In the genomic region with DNA sequence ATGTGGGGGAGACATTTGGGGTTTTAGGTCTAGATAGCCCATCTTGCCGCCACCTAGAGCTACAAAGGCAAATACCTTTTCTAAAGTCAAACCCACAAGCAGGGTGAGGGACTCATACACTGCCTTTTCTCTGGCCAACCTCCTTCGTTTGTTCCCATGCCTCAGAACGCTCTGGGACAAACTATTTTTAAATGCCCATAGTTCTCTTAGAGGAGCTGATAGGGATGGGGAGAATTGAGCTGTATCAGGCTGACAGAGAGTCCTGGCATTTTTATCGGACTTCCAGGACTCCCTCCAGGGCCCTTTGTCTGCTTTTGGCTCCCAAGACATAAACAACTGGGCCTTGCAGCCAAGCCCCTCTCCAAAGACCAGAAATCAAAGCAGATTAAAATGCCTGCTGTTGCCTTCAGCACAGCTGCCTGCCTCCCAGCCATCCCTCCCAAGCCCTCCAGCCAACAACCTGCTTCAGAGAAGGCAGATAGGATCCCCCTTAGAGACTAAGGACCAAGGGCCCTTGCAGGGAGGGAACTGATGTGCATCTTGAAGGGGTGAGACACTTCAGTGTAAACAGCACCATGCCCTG, we compare ENCODE assay signal across 14 mouse cellular contexts. TPM values are rescaled to one million over a fixed set of nuclear protein-coding genes. Genes with fewer than 3 reads are reported as not detected.
DNase-seq lines count a peak whose midpoint lies in the region; ATAC-seq and TF ChIP-seq lines count a peak whose summit lies in the region.
"Had no signal": no experiment of that assay in that cellular context is flagged by ENCODE, and none has a peak within 500 bp of the region (broad histone marks: within the 10 kb centered on the region; RNA-seq: fewer than 3 reads in every experiment).

No protein-coding gene starts in this region.

- no peak for TF ChIP-seq CTCF in hindbrain, postnatal 0 days (IDR thresholded peaks at IDR 0.05; ENCODE audit: low read depth)

- DNase-seq in hindbrain, postnatal 0 days (ENCODE audit: low spot score) = peak; percentile 25
- no peak for DNase-seq in hindbrain, embryonic 10.5 days (ENCODE audit: low spot score)
- no peak for DNase-seq in midbrain, embryonic 10.5 days (ENCODE audit: low spot score)
- peak; percentile 39 for DNase-seq in midbrain, embryonic 14.5 days
- DNase-seq in adrenal gland, postnatal 4 days (ENCODE audit: low spot score in 2 of 2) = no peak
- no peak for DNase-seq in kidney, postnatal 10 days
- DNase-seq: cerebellum, adult 11 months; liver; right cerebral cortex, postnatal 4 days; thymus, postnatal 14 days had no signal

- H3K4me2 ChIP-seq in hindbrain, postnatal 0 days (ENCODE audit: low read depth, low read length) = no peak overlapping the region
- no peak overlapping the region for H3K4me2 ChIP-seq in midbrain, embryonic 16.5 days (ENCODE audit: low read length)
- peak overlapping the region; percentile 24 for H3K4me2 ChIP-seq in heart, embryonic 11.5 days
- H3K4me2 ChIP-seq in midbrain, embryonic 14.5 days (ENCODE audit: low read length) = no peak overlapping the region
- H3K4me2 ChIP-seq: hindbrain, embryonic 14.5 days had no signal

- H3K36me3 ChIP-seq in hindbrain, postnatal 0 days (ENCODE audit: insufficient read depth, low read length) = peaks cover 4% of the 10 kb centered on the region; the same call in 1 of the 2 replicates
- peaks cover 94% of the 10 kb centered on the region for H3K36me3 ChIP-seq in hindbrain, embryonic 10.5 days
- peaks cover 86% of the 10 kb centered on the region for H3K36me3 ChIP-seq in midbrain, embryonic 10.5 days
- H3K36me3 ChIP-seq in midbrain, embryonic 16.5 days (ENCODE audit: control insufficient read depth, insufficient read depth, low read length) = no peaks in the 10 kb centered on the region
- H3K36me3 ChIP-seq in heart, embryonic 11.5 days (ENCODE audit: control insufficient read depth, insufficient read depth, low read length) = no peaks in the 10 kb centered on the region
- H3K36me3 ChIP-seq in midbrain, embryonic 14.5 days (ENCODE audit: control insufficient read depth, insufficient read depth, low read length) = peaks cover 4% of the 10 kb centered on the region; the same call in 1 of the 2 replicates

- peak; percentile 29; the same call in 1 of the 2 replicates for ATAC-seq in hindbrain, postnatal 0 days
- ATAC-seq in midbrain, embryonic 16.5 days = no peak
- 0 out of 2 replicates have a peak, but pooled peaks have one; percentile 46 for ATAC-seq in heart, embryonic 11.5 days (replicated peaks; ENCODE audit: insufficient number of reproducible peaks, low FRiP score, low TSS enrichment)
- no peak for ATAC-seq in midbrain, embryonic 14.5 days (ENCODE audit: low FRiP score, low TSS enrichment)

- WGBS in hindbrain, postnatal 0 days = 41% methylated on average over 4 of the region's 4 CpGs
- 85% methylated on average over 4 of the region's 4 CpGs for WGBS in hindbrain, embryonic 10.5 days
- 76% methylated on average over 4 of the region's 4 CpGs for WGBS in midbrain, embryonic 10.5 days
- WGBS in midbrain, embryonic 16.5 days = 65% methylated on average over 4 of the region's 4 CpGs
- WGBS in heart, embryonic 11.5 days (ENCODE audit: insufficient replicate concordance) = 35% methylated on average over 4 of the region's 4 CpGs
- 58% methylated on average over 4 of the region's 4 CpGs for WGBS in midbrain, embryonic 14.5 days

- no peak overlapping the region for H3K9ac ChIP-seq in hindbrain, postnatal 0 days (replicated peaks; ENCODE audit: low read length)
- no peak overlapping the region for H3K9ac ChIP-seq in midbrain, embryonic 16.5 days (ENCODE audit: low read depth, low read length)
- no peak overlapping the region for H3K9ac ChIP-seq in heart, embryonic 11.5 days (ENCODE audit: low read depth, low read length)
- no peak overlapping the region for H3K9ac ChIP-seq in midbrain, embryonic 14.5 days (replicated peaks; ENCODE audit: low read length)
- H3K9ac ChIP-seq: hindbrain, embryonic 14.5 days had no signal

- no peaks in the 10 kb centered on the region for H3K27me3 ChIP-seq in hindbrain, postnatal 0 days (ENCODE audit: insufficient read depth, low read length)
- H3K27me3 ChIP-seq in hindbrain, embryonic 10.5 days (ENCODE audit: insufficient read depth, poor library complexity, severe bottlenecking) = no peaks in the 10 kb centered on the region
- no peaks in the 10 kb centered on the region for H3K27me3 ChIP-seq in midbrain, embryonic 10.5 days (ENCODE audit: low read depth, poor library complexity, severe bottlenecking)
- H3K27me3 ChIP-seq in midbrain, embryonic 16.5 days (ENCODE audit: control insufficient read depth, insufficient read depth, low read depth, low read length) = no peaks in the 10 kb centered on the region
- no peaks in the 10 kb centered on the region for H3K27me3 ChIP-seq in heart, embryonic 11.5 days (ENCODE audit: control insufficient read depth, insufficient read depth, low read length)
- H3K27me3 ChIP-seq in midbrain, embryonic 14.5 days (ENCODE audit: control insufficient read depth, insufficient read depth, low read length) = no peaks in the 10 kb centered on the region

- no peak overlapping the region for H3K27ac ChIP-seq in hindbrain, postnatal 0 days
- no peak overlapping the region for H3K27ac ChIP-seq in hindbrain, embryonic 10.5 days
- peak overlapping the region; percentile 38; the same call in 1 of the 2 replicates for H3K27ac ChIP-seq in midbrain, embryonic 10.5 days (replicated peaks)
- no peak overlapping the region for H3K27ac ChIP-seq in midbrain, embryonic 16.5 days (ENCODE audit: low read length)
- peak overlapping the region; percentile 64 for H3K27ac ChIP-seq in heart, embryonic 11.5 days (ENCODE audit: low read depth, low read length)
- no peak overlapping the region; the same call in 1 of the 2 replicates for H3K27ac ChIP-seq in midbrain, embryonic 14.5 days (replicated peaks; ENCODE audit: low read depth, low read length)
- H3K27ac ChIP-seq: gastrocnemius, adult 2 months; hindbrain, embryonic 14.5 days had no signal

- H3K9me3 ChIP-seq in hindbrain, postnatal 0 days (ENCODE audit: low read length) = no peaks in the 10 kb centered on the region
- no peaks in the 10 kb centered on the region for H3K9me3 ChIP-seq in hindbrain, embryonic 10.5 days
- H3K9me3 ChIP-seq in midbrain, embryonic 10.5 days (replicated peaks) = no peaks in the 10 kb centered on the region
- no peaks in the 10 kb centered on the region for H3K9me3 ChIP-seq in midbrain, embryonic 16.5 days (replicated peaks; ENCODE audit: control insufficient read depth, low read length, poor library complexity, severe bottlenecking)
- H3K9me3 ChIP-seq in heart, embryonic 11.5 days (replicated peaks; ENCODE audit: control insufficient read depth, low read length) = no peaks in the 10 kb centered on the region
- no peaks in the 10 kb centered on the region for H3K9me3 ChIP-seq in midbrain, embryonic 14.5 days (ENCODE audit: control insufficient read depth, low read length)

- no peak overlapping the region for H3K4me3 ChIP-seq in hindbrain, postnatal 0 days (ENCODE audit: low read length)
- H3K4me3 ChIP-seq in hindbrain, embryonic 10.5 days = no peak overlapping the region
- no peak overlapping the region for H3K4me3 ChIP-seq in midbrain, embryonic 10.5 days
- H3K4me3 ChIP-seq in midbrain, embryonic 16.5 days (ENCODE audit: low read depth, low read length) = no peak overlapping the region
- H3K4me3 ChIP-seq in heart, embryonic 11.5 days (ENCODE audit: low read depth, low read length) = no peak overlapping the region
- H3K4me3 ChIP-seq in midbrain, embryonic 14.5 days (replicated peaks; ENCODE audit: low read depth, low read length) = no peak overlapping the region
- H3K4me3 ChIP-seq: gastrocnemius, adult 2 months had no signal

- no peaks in the 10 kb centered on the region for H3K4me1 ChIP-seq in hindbrain, postnatal 0 days (ENCODE audit: insufficient read depth, low read length)
- H3K4me1 ChIP-seq in hindbrain, embryonic 10.5 days (replicated peaks) = 0 out of 2 replicates have a peak, but pooled peaks cover 3% of the 10 kb centered on the region
- H3K4me1 ChIP-seq in midbrain, embryonic 10.5 days = peaks cover 11% of the 10 kb centered on the region
- no peaks in the 10 kb centered on the region for H3K4me1 ChIP-seq in midbrain, embryonic 16.5 days (ENCODE audit: control insufficient read depth, insufficient read depth, low read length)
- H3K4me1 ChIP-seq in heart, embryonic 11.5 days (ENCODE audit: control insufficient read depth, insufficient read depth, low read length) = peaks cover 15% of the 10 kb centered on the region
- H3K4me1 ChIP-seq in midbrain, embryonic 14.5 days (ENCODE audit: control insufficient read depth, insufficient read depth, low read length) = no peaks in the 10 kb centered on the region

RNA-seq across cellular contexts. Expression of a gene that starts 51.6 kb away (rescaled TPM):
- total RNA-seq in hindbrain, postnatal 0 days (2014; rRNA removed) = 75.7 and 87.3 TPM in 2 replicates
- 59.7 and 60.9 TPM in 2 replicates for polyA plus RNA-seq in hindbrain, postnatal 0 days (2015; fragmentation: Nextera tagmentation; extraction: Ambion mirVana)
- polyA plus RNA-seq in hindbrain, embryonic 10.5 days (2016; fragmentation: Nextera tagmentation; extraction: Ambion mirVana) = 84.6 and 92.4 TPM in 2 replicates
- 77.9 and 83.9 TPM in 2 replicates for polyA plus RNA-seq in midbrain, embryonic 10.5 days (2016; fragmentation: Nextera tagmentation; extraction: Ambion mirVana)
- polyA plus RNA-seq in midbrain, embryonic 16.5 days (2015; fragmentation: Nextera tagmentation; extraction: Ambion mirVana) = 117 and 123 TPM in 2 replicates
- 26.5 and 28.8 TPM in 2 replicates for polyA plus RNA-seq in heart, embryonic 11.5 days (2014; fragmentation: Nextera tagmentation; extraction: Ambion mirVana)
- polyA plus RNA-seq in midbrain, embryonic 14.5 days (2014; fragmentation: Nextera tagmentation; extraction: Ambion mirVana) = 83.3 and 99.9 TPM in 2 replicates
- 10 to 100 TPM; 32.9 to 33.7 TPM for total RNA-seq in adrenal gland, postnatal 4 days (2021)

Comparison
In these comparisons a context has a peak if more than half of its experiments do, and no peak if none do; other contexts are left out.
1. DNase-seq: peak in hindbrain, postnatal 0 days (single experiment) and midbrain, embryonic 14.5 days (single experiment); none in hindbrain, embryonic 10.5 days (single experiment), midbrain, embryonic 10.5 days (single experiment), adrenal gland, postnatal 4 days (0 of 2) and kidney, postnatal 10 days (single experiment).
2. H3K27ac ChIP-seq: peak in midbrain, embryonic 10.5 days (single experiment) and heart, embryonic 11.5 days (single experiment); none in hindbrain, postnatal 0 days (single experiment), hindbrain, embryonic 10.5 days (single experiment), midbrain, embryonic 16.5 days (single experiment) and midbrain, embryonic 14.5 days (single experiment).
3. ATAC-seq: peak in hindbrain, postnatal 0 days (single experiment) and heart, embryonic 11.5 days (single experiment); none in midbrain, embryonic 16.5 days (single experiment) and midbrain, embryonic 14.5 days (single experiment).